Mouse (Mus musculus): Measurements from ENCODE around the gene Bnc1. TPM values are rescaled to one million over a fixed set of nuclear protein-coding genes. Genes with fewer than 3 reads are reported as not detected.

Bnc1 gene
- 1.1 TPM for polyA plus RNA-seq (2014; fragmentation: Illumina TruSeq; extraction: RNeasy Lipid Tissue Mini Kit (QIAGEN cat#74804); ENCODE audit: low read depth, low replicate concordance)

GRCm38 (mm10) chr7:81992131-81993061, at the start of gene Bnc1:
Gene Bnc1 (minus strand): TSS chr7:81992292.

DNA sequence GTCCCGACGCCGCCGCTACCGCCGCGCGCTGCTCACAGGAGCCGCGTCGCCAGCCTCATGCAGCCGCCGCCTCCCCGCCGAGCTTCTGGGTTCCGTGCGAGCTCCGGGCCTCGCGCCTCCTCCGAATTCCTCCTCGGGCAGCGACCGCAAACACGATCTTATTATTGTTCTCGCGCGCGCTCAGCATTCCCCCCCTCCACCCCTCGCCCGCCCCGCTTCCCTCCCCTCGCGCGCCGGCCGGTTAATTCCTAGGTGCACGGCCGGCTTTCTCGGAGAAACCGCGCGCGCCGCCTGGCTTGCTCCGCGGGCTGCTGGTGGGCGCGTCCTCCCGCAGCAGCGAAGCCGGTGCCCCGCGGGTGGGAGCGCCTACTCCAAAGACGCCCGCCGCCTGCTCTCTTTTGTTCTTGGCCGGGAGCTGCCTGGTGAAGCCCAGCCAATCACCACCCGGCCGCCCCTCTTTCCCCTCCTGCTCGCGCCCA, 57.8 kb downstream of the Bnc1 start, which contains the start of gene Hdgfl3:
Gene Hdgfl3 (minus strand): TSS at position 207 of the 479 bp plus-strand sequence.

Other genes with a start within 250 kb of the Bnc1 start
- 93.6 TPM for gene Ramac, start 229.4 kb downstream of the Bnc1 start, polyA plus RNA-seq (2014; fragmentation: Illumina TruSeq; extraction: RNeasy Lipid Tissue Mini Kit (QIAGEN cat#74804); ENCODE audit: low read depth, low replicate concordance)
- gene 3110040N11Rik, start 202.8 kb downstream of the Bnc1 start, polyA plus RNA-seq (2014; fragmentation: Illumina TruSeq; extraction: RNeasy Lipid Tissue Mini Kit (QIAGEN cat#74804); ENCODE audit: low read depth, low replicate concordance) = 4.5 TPM
- 1,244 TPM for gene Btbd1, start 162.9 kb downstream of the Bnc1 start, polyA plus RNA-seq (2014; fragmentation: Illumina TruSeq; extraction: RNeasy Lipid Tissue Mini Kit (QIAGEN cat#74804); ENCODE audit: low read depth, low replicate concordance)
- gene Gm10160, start 136.5 kb downstream of the Bnc1 start, polyA plus RNA-seq (2014; fragmentation: Illumina TruSeq; extraction: RNeasy Lipid Tissue Mini Kit (QIAGEN cat#74804); ENCODE audit: low read depth, low replicate concordance) = not detected
- gene Tm6sf1, start 133.3 kb downstream of the Bnc1 start, polyA plus RNA-seq (2014; fragmentation: Illumina TruSeq; extraction: RNeasy Lipid Tissue Mini Kit (QIAGEN cat#74804); ENCODE audit: low read depth, low replicate concordance) = 6.6 TPM
- 33.6 TPM for gene Hdgfl3, start 57.8 kb downstream of the Bnc1 start, polyA plus RNA-seq (2014; fragmentation: Illumina TruSeq; extraction: RNeasy Lipid Tissue Mini Kit (QIAGEN cat#74804); ENCODE audit: low read depth, low replicate concordance)
- gene Sh3gl3, start 181.5 kb upstream of the Bnc1 start, polyA plus RNA-seq (2014; fragmentation: Illumina TruSeq; extraction: RNeasy Lipid Tissue Mini Kit (QIAGEN cat#74804); ENCODE audit: low read depth, low replicate concordance) = 183 TPM